Mouse (Mus musculus): ENCODE measurements around the gene Mpnd.

DNA sequence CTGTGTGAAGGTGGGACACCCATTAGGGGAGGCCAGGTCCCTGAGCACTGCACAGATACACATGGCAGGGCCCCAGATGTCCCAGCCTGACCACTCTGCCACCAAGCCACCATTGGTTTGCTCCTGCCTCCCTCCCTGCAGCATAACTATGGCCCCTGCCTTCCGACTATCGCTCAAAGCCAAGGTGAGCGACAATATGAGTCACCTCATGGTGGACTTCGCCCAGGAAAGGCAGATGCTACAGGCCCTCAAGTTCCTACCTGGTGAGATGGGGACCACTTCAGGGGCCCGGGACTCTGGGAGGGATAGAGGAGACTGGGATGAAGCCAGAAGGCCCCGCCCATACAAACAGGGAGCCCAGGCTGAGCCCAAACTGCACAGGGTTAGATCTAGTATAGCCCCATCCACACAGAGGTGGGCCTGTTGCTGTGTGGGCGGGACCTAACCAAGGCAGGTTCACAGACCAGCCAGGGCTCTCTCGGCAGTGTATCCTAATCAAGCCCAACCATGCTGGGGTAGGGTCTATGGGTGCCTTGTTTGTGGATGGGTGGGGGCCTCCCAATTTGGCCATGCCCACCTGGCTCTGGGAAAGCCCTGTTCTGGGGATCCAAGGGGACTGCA is 15.1 kb upstream of the Mpnd start:
- TF ChIP-seq CTCF (IDR thresholded peaks at IDR 0.05; ENCODE audit: borderline replicate concordance, insufficient read depth, low read length) (no peak), POLR2A (IDR thresholded peaks at IDR 0.05; ENCODE audit: low read depth, low read length) (no peak)
